Mouse (Mus musculus) lung, postnatal 4 days (tissue): ENCODE measurements at regions not wholly inside any gene's neighbourhood (a gene's known extent, or its start where the extent isn't known, plus 50 kb on each side); places are given as distances from the start of the nearest gene placed in this dataset.

Source experiments
- DNase-seq, 2 experiments: peaks; one replicate each; pipeline ENCODE4 v3.0.0; 2021

DNA sequence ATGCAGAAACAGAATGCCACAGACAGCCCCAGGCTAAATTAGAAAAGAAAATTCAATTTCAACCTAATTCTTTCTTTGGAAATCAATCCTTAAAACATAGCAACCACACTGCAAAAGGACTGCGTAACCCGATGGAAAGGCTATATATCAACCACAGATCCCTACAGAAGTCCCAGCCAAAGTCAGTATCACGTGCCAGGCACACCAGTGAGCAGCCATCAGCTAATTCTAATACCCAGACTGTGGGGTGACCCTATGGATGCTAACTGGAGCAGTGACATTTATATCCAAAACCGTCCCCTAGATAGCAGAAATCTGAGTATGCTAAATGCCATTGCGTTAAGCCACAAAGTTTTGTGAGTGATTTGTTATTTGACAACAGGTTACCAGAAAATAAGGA lies 286.5 kb upstream of the N6amt1 start:
- DNase-seq, result no peak

DNA sequence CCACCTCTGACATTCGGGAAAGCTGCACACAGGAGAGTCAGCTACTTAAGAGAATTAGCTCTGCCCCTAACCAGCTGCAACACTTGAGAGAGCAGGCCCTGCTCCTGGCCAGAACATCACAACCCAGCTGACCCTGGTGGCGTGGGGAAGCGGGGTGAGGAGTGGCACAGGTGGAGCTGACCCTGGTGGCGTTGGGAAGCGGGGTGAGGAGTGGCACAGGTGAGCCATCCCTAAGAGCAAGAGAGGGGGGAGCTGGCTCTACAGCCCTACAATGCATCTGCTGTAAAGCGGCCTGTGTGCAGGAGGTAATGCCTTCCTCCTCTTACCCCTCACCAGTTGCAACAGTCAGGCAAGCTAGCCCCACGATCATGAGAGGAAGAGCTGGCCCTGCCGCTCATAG lies 293.5 kb upstream of the N6amt1 start:
- no peak for DNase-seq

DNA sequence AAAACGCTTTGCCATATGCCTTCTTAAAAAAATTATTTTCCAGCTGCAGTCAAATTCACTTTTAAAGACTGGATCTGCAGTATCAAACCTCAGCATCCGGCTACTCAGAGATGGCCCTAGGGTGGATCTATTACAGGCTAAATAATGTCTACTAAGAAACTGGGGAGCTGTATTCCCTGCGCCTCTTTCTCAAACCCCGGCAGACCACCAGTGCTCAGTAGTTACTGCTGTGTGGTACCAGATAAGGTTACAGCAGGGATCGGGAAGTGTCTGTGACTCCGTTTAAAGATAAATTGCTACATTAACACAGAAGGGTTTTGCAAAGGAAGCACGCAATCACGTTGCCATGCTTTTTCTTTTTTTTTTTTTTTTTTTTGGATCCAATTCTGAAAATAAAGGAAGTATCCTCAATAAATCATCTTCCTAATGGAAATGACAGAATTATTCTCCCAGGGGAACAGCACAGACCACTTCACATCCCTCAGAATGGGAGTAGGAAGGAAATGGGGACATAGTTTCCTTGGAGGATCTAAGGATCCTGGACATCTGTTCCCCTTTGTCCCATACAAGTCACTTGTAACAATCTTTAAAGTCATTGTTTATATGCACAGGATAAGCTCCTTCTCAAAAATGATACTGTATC lies 304.1 kb upstream of the N6amt1 start:
- no peak for DNase-seq

DNA sequence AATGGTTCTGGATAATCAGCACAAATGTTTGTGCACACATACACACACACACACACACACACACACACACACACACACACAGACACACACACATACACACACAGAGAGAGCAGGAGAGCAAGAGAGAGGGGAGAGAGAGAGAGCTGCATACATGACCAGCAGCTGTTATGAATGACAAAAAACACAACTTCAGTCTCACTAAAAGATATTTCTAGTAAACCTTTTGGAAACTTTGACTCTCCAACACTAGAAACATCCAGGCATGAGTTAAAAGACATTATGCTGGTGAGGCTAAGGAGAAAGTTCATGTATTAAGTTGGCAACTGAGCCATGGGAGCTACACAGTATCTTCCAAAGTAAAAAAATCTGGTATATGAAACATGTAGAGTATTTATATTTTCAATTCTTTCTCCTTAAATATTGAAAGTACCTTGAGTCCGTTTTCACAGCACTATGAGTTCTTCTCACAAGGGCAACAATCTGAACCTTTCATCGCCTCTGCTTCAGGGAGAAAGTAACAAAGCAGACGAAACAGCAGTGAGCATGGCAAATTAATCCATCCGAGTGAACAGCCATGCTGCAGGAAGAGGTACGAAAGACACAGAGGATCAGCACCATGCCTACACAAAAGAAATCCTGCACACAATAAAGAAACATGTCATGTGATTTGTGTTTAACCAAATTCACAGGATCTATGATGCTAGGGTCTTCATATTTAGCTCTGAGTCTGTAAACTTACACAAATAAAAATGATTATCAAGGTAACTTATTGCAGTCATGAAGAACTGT lies 309.0 kb upstream of the N6amt1 start:
- DNase-seq, result no peak

DNA sequence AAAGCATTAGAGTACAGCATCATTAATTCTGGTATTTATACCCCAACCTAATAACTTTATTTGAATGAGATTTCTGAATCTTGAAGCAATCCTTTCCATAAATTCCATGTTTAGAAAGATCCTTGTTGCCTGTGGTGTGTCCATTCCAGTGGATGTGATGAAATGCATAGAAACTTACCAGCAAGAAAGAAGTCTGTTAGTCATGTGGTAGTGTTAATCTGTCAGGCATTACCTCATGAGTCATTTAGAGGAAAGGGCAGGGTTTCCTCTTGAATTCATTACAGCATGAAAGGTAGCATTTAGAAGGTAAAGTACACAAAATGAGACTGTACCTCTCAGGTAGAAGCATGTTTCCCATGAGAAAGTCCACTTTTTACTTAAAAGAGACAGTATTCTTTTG lies 310.3 kb upstream of the N6amt1 start:
- DNase-seq, result no peak

DNA sequence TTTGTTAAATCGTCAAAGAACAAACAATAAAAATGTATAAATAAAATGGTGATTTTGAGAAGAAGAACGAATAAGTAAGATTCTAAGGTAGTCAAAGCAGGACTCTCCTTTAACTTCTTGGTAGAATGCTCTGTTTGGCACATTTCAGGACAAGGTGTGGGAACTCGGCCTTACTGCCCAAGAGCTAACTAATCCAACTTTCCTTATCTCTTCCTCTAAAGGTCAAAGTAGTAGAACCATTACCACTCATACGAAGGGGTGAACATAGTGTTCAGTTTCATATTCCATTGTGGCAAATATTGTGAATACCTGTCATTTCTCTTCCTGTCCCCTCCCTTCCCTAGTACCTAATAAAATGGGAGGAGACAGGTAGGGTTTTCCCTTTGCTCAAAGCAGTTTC lies 313.6 kb upstream of the N6amt1 start:
- DNase-seq, result no peak

DNA sequence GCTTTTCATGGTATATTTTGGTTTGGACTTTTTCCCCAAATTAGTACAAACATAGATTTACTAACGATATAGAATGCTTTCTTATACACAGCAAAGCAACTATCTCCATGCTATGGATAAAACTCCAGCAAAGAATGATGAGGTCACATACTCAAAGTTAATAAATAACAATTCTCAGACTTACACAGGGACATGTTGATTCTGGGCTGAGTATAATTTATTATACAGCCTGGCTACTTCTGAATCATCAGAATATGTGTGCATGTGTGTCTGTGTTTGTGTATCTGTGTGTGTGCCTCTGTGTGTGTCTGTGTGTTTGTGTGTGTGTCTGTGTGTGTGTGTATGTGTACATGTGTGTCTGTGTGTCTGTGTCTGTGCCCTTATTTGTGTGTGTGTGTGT lies 314.1 kb upstream of the N6amt1 start:
- DNase-seq, result no peak

DNA sequence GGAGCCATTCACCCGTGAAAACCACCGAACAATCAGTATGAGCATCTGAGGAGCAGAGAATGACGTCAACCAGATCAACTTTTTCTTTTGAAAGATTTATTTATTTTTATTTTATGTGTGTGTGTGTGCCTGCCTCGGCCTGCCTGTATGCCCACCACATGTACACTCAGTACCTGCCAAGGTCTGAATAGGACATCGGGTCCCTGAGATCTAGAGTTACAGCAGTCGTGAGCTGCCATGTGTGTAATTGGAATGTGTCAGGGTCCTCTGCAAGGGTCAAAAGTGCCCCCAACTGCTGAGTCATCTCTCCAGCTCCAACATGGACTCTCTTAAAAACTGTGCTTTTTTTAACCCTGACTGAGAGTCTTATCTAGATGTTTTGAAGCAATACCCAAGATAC lies 316.9 kb upstream of the N6amt1 start:
- DNase-seq, result no peak

DNA sequence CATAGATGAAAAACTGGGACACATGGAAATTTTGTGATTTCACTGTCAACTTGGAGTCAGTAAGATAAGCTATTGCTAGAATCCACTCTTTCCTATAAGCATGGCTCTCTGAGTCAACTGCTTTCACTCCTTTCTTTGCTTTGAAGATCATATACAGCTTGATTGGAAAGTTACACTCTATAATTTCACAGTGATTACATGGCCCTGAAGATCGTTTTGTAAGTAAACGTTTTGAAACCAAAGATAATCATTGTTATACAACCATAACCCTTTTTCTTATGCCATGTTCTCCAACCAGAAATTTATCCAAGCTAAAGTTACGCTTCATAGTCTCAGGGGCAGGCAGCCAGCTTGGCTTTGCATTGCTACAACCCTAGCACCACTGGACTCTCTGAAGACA lies 322.1 kb upstream of the N6amt1 start:
- DNase-seq, result no peak

DNA sequence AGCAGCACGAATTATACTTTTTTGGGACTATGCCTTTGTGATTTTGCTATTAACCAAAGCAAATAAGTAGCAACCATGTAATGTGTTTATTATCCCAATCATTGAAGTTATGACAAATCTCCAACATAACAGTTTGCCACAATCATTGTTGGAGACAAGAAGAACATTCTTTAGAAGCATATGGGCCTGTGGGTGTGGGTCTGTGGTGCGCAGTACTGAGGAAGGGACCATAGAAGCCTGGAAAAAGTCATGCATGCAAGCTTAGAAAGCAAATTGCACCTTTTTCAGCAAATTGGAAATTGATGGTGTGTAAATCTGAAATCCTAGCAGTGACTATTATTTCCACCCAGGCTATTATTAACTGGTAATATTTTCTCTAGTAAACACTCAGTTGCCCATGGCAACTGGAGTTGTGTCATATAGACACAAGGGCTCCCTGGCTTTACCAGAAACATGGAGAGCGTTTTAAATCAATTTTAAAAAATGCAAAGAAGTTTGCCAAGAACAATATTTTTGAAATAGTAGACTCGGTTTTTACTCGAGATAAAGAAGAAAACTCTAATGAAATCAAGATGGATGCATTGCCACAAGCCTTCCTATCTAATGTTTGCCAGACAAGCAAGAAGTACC lies 325.4 kb upstream of the N6amt1 start:
- no peak for DNase-seq

DNA sequence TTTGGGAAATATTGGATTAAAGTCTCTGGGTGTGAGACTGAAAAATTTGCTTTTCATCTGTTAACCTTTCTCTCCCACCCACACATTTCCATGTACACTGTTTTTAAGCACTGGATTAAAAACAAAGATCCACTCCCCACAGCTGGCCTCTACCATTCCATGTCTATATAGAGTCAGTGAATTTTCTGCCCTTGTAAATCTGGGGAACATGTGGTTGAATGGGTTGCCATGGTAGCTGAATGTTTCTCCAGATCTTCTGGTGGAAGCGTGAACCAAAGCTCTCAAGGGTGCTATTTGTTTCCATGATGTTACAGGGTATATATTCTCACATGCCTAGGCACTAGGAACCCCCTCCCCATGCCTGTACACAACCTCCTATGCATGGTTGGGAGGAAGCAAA lies 326.4 kb upstream of the N6amt1 start:
- no peak for DNase-seq

DNA sequence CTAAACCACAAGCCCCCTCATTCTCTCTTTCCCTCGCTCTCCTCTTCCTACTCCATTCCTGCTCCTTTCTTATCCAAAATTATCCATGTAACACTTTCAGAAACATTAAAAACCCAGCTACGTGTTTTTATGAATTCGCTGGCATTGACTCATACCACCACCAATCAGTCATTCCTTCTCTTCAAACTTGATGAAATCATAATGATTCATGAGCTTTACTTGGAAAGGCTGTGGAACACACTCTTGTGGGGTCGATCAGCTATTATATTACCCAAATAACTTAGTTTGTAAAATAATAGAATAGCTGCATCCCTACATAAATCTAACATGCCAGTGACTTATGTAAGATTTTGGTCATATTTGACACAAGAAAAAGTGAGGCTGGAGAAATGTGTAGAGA lies 331.9 kb upstream of the N6amt1 start:
- no peak for DNase-seq

DNA sequence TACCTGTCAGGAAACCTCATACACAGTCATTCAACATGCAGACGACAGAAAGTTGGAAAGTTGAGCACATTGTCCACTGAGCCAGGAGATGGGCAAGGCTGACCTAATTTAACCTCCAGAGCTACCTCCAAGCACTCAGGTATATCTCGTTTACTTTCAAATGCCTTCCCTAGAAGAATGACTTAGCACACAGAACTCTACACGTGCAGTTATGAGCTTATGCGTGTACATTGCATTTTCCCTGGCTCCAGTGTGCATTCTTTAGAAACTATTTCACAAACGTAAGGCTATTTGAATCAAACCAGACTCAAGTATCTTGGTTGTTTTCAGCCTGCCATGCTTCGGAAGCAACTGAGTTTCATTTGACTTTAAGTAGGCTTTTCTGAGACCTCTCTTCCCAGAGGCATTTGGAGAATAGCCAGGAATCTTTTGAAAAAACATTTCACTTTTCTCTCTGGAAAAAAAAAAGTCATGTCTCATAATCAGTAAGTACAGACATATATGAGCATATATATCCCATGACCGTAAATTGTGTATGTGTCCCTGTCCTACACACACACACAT lies 336.8 kb upstream of the N6amt1 start:
- DNase-seq, result no peak

DNA sequence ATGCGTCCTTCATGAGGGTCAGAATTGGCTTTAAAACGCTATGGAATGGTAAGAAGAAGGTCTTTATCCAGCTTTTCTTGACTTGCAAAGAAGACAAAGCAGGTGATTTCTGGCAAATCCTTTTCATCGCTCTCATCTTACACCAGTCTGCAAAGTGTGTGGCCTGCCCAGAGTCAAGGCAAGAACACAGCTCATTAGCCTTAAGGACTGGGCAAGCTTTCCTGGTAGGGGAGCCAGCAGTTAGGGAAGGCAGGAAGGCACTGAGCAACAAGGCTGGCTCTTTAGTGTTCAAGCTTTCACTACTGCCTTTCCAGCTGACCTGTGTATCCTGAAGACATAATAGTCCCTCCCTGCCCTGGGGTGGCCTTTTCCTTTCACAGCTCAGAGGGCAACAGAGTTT lies 352.4 kb upstream of the N6amt1 start:
- DNase-seq, result no peak

DNA sequence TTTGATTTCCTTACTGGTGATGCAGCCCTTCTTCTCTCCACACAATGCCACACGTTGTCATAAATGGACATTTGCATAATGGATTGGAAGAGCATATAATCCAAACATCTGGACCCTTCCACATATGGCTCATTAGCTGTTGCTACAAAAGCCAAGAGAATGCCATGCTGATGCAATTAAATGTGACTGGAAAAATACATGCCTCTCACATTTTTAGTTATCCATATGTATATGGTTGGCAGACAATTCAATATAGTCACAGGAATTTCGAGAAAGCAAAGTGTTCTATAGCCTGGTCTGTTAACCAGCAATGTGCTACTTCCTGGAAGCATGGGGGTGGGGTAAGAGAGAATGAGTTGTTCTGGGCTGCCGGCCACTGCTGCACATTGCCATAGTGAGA lies 352.9 kb upstream of the N6amt1 start:
- DNase-seq, result peak; percentile 9 to 34

DNA sequence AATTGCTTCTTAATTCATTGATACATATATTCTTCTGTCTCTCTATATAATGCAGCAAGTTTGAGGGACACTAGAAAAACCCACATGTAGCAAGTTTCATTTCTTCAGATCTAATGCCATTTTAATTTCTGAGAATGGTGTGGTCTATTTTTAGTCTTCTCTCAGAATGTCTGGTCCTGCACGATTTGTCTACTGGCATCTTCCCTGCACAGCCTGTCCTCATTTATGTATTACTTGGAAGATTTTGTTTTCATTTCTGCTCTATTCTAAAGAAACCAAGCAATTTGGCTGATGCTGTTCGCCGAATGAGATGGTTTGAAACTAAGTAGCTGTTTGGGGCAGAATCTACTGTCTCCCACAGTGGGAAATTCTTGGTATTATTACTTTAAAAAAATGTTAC lies 382.3 kb upstream of the N6amt1 start:
- no peak for DNase-seq

DNA sequence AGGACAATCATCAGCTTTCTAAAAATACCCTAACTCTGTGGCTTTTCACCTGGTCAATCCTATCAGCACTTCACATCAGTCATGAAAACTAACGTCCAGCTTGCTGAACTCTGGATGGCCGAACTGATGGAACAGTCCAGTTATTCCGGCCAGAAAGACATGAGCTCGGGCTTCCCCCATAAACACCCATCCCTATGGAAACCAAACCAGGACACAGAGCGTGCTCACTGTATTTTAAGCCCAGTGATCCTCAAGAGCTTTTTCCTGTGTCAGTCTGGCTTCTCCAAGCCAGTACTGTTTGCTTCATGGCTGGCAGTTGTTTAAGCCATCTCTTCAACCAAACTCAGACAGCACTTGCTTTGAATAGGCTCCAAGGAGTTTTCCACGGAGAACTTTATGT lies 404.3 kb upstream of the N6amt1 start:
- no peak for DNase-seq

DNA sequence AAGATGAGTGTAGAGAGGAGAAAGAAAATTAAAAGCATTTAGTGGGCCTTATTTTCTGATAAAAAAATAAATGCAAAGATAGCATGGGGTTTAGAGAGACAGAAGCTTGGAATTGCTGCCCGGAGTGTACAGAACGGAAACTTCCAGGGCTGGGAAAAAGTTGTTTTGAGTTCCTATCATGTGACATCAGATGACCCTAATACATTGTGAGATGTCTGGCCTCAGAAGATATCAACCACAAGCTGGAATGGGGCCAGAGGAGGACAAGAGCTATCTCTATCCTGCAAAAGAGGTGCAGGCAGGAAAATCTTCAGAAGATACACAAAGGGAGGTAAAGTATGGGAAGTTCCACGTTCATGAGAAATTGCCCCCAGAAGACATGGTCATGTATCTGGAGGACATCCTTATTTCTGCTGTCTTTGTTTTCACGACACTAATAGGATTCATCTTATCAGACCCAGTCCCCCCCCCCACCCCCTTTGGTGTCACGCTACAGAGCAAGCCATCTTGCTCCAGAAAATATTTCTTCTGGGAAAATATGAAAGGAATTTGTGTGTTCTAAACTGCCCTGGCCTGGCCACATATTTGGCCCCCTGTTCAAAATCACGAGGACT lies 408.3 kb upstream of the N6amt1 start:
- no peak for DNase-seq

DNA sequence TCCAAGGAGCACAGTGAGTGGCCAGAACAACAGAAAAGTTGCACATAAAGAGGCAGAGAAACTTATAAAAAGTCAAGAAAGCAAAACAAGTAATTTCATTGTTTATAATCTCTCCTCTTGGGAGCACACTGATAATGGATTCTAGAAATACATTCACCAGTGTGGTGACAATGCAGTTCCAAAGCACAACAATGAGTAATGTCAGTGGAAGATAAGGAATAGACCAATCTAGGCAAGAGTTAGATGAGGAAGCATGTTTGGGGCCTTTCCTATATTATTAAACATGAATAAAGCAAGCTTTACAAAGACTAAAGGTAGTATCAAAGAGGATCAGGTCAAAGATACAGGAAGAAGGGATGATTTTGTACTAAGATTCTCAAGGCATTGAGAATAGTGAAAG lies 408.9 kb upstream of the N6amt1 start:
- DNase-seq, result no peak

DNA sequence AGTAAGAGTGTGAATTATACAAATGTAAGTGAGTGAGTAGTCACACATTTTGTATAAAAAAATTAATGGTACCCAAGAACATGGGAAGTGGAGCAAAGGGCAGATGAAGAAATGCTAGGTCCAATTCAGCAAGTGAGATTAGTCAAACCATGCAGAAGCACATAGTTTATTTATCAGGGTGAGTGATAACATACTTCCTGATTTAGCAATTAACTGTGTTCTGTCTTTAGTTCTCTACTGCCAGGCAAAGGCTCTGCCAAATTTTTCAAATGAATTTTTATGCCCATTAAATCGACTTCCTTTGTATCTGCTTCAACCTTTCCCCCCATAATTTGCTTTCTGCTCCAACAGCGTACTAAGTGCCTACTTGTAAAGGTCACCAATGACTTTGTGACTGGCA lies 419.0 kb upstream of the N6amt1 start:
- DNase-seq, result no peak

DNA sequence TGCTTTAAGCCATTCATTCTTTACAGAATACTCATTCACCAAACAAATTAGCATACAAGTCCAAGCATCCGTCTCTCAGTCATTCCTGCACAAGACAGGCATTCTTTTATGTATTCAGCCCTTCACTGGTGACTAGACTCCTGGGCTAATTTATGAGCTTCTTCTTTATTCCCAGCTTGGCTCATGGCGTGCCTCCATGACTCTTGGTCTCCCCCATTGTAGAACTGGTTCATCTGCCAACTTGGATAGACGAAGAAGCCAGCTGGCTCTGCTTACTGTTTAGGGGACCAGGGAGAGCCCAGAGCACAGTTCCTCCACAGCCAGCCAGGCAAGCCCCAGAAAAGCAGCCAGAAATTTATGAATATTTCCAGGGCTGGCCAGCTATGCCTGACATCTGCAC lies 421.2 kb upstream of the N6amt1 start:
- peak; percentile 10 to 34 for DNase-seq

DNA sequence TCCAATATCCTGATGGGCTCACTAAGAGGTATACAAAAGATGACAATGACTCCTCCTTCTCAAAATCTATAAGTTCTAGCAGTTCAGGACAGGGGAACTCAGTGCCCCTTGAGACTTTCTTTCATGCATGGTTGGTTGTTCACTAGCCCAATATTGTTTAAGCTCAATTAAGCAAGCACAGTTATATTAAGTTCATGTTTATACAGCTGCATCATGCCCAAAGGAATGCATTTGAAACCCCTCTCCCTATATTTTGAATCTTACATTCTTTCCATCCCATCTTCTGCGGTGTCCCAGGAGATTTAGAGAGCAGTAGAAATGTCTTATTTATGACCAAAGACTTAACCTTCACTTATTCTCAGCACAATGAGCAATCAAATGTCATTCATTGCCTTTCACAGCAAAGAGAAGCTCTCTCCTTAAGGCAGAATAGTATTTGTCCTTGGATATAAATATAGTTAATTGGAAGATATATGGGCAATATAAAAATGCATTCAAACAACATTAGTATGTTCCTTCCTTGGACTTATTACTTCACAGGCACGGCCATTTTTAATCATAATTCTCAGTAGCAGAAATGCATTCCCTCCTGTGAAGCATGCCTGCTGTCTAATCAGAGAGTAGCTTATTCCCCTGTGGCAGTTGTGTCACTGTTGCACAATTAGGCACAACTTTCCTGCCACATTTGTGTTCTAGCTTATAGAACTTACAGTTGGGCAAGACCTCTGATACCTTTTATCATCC lies 455.8 kb upstream of the N6amt1 start:
- no peak for DNase-seq

DNA sequence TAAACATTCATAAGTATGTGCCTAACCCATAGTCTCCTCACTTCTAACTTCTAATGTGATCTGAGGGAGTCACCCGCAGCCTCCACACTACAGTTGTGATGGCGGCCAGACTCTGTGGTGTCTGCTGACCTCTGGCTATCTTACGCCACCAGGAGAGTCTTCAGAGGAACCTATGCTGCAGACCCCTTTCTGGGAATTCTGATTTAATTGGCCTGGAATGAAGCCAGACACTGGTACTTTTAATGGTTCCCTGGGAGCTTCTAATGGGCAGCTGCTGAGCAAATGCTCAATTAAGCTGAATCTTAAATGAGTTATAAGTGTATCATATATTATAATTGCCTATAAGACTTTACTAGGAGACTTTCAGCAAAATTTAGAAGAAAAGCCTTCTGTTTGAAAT lies 459.0 kb upstream of the N6amt1 start:
- no peak for DNase-seq
